Mouse (Mus musculus): ENCODE results near the gene Vps36.

Vps36 gene

GRCm38 (mm10) chr8:22214826-22215225 is 22.2 kb downstream of the Vps36 start:
- no peak for DNase-seq (ENCODE audit: low spot score)

GRCm38 (mm10) chr8:22226361-22226760 is 33.8 kb downstream of the Vps36 start:
- DNase-seq (ENCODE audit: low spot score), result no peak

- peak; percentile 25 for DNase-seq (ENCODE audit: low spot score)
Observed at GRCm38 (mm10) chr8:22227061-22227877, 34.7 kb downstream of the Vps36 start, which contains the start of gene Thsd1. Gene Thsd1, plus strand, starts transcription at chr8:22227313.

DNA sequence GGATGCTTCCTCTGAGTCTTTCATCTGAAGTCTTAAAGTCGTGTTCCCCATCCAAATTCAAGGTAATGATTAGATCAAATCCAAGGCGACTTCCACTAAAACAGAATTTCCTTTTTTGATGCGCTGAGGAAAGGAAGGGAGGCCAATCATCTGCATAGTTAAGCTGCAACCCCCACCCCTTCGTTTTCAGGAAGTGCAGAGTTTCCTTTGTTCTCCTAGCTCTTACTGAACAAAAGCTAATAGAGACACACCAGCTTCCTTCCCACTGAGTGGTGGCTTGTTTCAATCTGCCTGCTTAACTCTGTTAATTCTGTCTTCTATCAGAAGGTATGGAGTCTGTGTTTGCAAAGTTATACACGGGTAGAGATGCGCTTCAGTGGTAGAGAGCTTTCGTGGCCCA is 36.0 kb downstream of the Vps36 start:
- DNase-seq (ENCODE audit: low spot score), result no peak

DNA sequence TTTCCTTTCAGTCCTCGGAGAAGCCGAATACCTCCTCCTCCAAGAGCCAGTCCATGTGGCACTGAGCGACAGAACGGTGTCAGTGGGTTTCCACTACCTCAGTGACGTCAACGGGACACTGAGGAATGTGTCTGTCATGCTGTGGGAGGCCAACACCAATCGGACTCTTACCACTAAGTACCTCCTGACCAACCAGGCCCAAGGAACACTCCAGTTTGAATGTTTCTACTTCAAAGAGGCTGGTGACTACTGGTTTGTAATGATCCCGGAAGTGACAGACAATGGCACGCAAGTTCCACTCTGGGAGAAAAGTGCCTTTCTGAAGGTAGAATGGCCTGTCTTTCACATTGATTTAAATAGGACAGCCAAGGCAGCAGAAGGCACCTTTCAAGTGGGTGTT is 50.4 kb downstream of the Vps36 start:
- no peak for DNase-seq (ENCODE audit: low spot score)

DNA sequence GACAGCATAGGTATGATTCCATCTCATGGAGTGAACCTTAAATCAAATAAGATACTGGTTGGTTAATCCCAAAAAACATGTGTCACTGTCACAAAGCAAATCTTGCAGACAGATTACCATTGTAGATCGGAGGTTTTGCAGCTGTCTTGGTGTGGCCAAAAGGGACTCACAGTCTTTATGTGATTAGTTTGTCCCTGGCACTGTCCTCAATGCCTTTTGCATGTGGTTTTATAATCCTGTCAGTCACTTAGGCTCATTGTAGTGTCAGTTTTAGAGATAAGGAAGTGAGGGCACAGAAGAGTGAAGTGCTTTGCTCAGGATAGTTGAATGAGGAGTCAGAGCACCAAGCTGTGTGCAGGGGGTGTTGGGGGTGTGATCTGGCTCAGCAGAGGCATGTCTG is 53.1 kb downstream of the Vps36 start:
- no peak for DNase-seq (ENCODE audit: low spot score)

- no peak for DNase-seq (ENCODE audit: low spot score)
Observed at GRCm38 (mm10) chr8:22247956-22248355, 55.3 kb downstream of the Vps36 start.

- no peak for DNase-seq (ENCODE audit: low spot score)
Observed at GRCm38 (mm10) chr8:22249080-22249479, 56.5 kb downstream of the Vps36 start.

DNA sequence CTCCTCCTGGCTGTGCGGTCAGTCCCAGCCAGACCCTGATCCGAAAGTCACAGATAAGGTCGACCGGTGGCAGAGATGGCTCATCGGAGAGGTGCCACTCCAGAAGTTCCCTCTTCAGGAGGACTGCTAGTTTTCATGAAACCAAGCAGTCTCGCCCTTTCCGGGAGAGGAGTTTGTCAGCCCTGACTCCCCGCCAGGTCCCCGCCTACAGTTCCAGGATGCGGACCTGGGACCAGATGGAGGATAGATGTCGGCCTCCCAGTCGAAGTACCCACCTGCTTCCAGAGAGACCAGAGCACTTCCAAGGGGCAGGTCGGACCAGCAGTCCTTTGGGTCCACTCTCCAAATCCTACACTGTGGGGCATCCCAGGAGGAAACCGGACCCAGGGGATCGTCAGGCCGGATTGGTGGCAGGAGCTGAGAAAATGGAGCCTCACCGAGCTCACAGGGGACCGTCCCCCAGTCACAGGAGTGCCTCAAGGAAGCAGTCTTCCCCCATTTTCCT is 66.4 kb downstream of the Vps36 start:
- no peak for DNase-seq (ENCODE audit: low spot score)

- DNase-seq (ENCODE audit: low spot score), result no peak
Observed at GRCm38 (mm10) chr8:22259531-22259930, 66.9 kb downstream of the Vps36 start.

DNA sequence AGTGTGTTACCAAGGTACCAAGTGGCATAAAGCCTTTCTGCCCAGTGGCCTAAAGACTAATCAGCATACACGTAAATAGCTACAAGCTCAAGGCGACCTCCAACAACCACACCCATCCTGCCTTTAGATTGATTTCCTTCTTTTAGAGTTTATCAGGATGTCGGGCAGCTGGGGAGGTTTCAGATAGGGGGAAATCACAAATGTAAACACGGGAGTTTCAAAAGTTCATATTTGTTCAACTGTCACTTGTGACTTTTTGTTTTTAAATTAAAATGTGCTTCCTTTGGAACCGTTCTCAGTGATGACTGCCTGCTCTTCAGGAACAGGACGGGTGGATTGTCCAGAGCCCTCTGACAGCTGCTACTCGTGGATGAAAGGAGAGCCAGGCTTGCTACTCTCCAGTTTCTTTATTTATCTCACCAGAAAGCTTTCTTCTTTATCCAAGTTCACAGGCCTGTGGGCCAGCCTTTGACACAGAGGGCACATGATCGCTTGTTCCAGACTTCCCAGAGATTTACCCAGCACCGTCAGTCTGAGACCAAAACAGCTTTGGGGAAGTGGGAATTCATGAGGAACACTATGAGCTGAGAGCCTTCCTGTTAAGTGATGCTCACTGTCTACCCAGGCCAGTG is 67.6 kb downstream of the Vps36 start:
- no peak for DNase-seq (ENCODE audit: low spot score)

DNA sequence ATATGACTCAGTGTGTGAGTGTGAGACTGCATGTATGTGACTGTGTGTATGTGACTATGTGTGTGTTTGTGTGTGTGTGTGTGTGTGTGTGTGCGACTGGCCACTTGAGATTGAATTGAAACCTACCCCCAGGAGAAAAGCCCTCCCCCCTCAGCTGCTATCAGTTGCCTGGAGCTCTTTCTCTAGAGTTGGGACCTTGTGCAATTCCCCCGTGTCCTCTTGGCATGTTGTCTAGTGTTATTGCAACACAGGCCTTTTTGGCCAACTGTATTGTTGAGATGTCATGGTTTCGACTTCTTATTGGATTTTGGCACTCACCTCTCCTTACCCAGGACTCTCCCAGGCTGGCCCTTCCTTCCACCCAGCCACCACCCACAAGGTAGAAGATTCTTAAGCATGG is 69.7 kb downstream of the Vps36 start:
- DNase-seq (ENCODE audit: low spot score), result no peak

DNA sequence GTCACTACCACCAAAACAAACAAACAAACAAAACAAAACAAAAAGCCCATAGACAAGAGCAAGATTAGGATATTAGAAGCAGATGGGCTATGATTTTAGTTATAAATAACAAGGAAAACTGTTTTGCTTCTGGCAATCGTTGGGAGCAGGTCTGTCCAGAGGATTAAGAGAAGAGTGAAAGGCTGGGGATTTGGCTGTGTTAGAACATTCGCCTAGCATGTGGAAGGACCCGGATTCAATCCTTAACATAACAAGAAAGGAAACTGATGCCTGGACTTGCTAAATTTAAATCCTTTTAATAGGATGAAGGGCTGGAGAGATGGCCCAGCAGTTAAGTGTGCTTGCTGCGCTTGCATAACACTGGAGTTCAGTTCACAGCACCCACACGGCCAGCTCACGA is 71.7 kb downstream of the Vps36 start:
- DNase-seq (ENCODE audit: low spot score), result no peak

DNA sequence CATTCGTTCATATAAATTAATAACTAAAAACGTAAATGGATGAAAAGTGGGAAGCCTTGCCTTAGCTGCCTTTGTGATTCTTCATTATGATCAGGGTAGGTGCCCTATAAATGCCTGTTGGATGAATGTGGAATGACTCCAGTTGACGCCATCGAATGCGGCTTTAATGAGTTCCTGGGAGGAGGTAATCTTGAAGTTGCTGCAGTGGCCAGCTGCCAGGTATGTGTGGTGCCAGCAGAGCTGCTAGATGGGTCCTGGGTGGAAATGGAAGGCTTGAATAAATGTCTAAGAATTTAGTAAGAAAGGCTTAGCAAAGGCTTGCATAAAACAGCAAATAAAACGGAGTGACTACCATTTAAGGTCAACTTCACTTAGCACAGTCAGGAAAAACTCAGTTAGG is 72.2 kb downstream of the Vps36 start:
- no peak for DNase-seq (ENCODE audit: low spot score)

GRCm38 (mm10) chr8:22265194-22265593 is 72.6 kb downstream of the Vps36 start:
- DNase-seq (ENCODE audit: low spot score), result no peak

- no peak for DNase-seq (ENCODE audit: low spot score)
Observed at GRCm38 (mm10) chr8:22266809-22267208, 74.2 kb downstream of the Vps36 start.
